Mouse (Mus musculus) CD4-positive naive resting alpha-beta T cell, adult 57 days (primary cell): Measurements from ENCODE around the gene Gm10408. TPM values are rescaled to one million over a fixed set of nuclear protein-coding genes. Genes with fewer than 3 reads are reported as not detected.

Experiments
- total RNA-seq: library from RNA; stranded (reverse); gene quantifications from one replicate; pipeline ENCODE4 v1.2.4, GENCODE M21; 2023

Gene Gm10408
- not detected for total RNA-seq

DNA sequence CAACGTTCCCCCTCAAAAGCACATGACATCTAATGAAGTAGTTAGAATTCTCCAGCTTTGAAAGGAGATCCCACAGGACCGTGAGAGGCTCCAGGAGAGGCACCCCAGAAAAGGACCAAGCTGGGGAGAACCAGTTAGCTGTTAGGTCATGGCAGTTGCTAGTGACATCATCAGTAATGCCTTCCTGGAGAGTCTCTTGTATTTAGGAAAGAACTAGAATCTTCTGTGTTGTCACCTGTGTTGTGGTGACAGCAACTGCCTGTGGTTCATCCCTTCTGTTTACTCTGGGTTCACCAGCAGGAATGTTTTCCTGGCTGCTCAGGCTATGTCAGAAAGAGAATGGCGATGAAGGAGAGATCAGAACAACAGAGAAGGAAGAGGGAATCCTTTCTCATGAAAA is at the start of gene Gm10408:
Gm10408 (plus strand) TSS at position 301 of the 400 bp plus-strand sequence.

DNA sequence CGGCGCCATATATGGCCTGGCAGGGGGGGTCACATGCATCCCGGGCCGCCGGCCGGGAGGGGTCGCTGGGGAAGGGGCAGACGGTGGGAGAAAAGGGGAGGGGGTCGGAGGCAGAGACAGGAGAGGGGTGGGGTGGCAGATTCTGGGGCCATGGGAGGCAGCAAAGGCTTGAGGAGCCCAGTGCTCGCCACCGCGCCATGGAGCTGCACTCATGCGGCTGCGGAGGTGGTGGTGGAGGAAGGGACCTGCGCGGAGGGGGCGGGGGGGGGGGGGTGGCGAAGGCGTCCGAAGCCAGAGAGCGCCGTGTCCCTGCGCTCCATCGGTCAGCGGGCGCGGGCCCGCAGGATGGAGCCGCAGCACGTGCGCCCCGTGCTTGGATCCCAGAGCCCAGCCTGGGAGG is 36.9 kb upstream of the Gm10408 start, which contains the start of gene Gm10409:
Gm10409 (plus strand) TSS at position 301 of the 400 bp plus-strand sequence.

DNA sequence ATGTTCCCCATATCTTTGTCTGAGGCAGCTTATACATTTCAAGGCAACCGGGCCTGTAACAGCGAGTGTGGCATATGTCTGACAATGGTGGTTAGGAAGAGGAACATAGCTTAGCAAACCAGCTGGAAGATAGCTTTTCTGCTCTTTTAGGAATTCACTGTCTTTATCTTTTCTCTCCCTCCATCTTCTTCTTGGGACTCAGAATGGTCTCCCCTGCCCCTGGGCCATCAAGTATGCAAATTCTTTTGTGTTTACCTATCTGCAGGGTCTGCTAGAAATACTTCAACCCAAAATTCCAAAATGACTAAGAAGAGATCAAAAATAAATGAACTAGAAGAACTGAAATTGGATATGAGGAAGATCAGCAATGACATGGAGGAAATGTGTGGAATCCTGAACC is 21.4 kb upstream of the Gm10408 start, which contains the start of gene Gm3005:
Gm3005 (plus strand) TSS at position 301 of the 400 bp plus-strand sequence.

Other genes starting within 250 kb of the Gm10408 start
- not detected for gene D830030K20Rik, start 240.9 kb upstream of the Gm10408 start, total RNA-seq
- gene Gm2956, start 116.8 kb upstream of the Gm10408 start, total RNA-seq: not detected
- gene Gm10413, start 54.3 kb upstream of the Gm10408 start, total RNA-seq: not detected
- 0.50 TPM for gene Gm10409, start 36.8 kb upstream of the Gm10408 start, total RNA-seq
- gene Gm3005, start 21.3 kb upstream of the Gm10408 start, total RNA-seq: not detected
- not detected for gene Gm3012, start 185.1 kb downstream of the Gm10408 start, total RNA-seq
- 0.50 TPM for gene Gm3020, start 202.7 kb downstream of the Gm10408 start, total RNA-seq
- not detected for gene Gm3043, start 239.4 kb downstream of the Gm10408 start, total RNA-seq